Mouse (Mus musculus): ENCODE measurements at regions not wholly inside any gene's neighbourhood (a gene's known extent, or its start where the extent isn't known, plus 50 kb on each side); places are given as distances from the start of the nearest gene placed in this dataset.

DNA sequence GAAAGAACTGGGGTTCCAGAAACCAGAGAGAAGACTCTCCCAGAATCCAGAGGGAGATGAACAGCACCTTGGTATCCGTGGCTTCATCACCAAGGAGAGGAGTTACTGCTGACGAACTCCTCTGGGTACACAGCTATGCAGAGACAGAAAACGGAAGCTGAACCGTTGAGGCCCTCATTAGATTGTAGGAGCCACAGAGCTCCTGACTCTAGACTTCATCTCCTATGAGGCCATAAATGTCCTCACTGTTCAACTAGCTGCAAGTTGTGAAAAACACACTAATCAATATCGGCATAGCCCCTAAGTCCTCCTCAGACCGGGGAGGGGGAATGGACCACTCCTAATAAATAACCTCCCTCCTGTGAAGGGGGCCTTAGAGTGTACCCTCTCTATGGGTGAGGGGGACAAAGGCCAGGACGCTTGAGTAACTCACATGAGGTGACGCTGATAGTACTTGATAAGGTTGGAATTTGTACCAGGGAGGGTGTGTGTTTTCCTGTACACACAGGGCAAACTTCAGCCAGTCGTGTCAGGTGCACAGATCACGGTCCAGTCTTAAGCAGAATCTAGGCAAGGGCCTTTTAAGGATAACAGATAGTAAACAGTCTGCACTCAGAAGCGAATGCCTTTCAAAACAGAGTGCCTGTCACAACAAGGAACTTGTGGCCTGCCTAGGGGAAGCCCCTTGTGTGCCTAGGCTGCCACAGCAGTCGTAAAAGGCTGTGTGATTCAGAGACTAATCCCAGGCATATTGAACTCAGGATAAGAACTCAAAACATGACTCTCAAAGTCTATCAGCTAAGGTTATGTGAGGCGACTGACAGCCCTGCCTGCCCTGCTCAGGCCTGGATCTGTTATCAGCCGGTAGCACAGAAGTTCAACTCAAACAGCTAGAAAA lies 104.2 kb downstream of the Dyrk2 start:
- WGBS, result 63% methylated on average over 14 of the region's 14 CpGs
- no peaks in the 10 kb centered on the region for H3K36me3 ChIP-seq (replicated peaks; ENCODE audit: control insufficient read depth, insufficient read depth, low read depth, low read length)
- H3K27me3 ChIP-seq (ENCODE audit: control insufficient read depth, insufficient read depth, low read length), result no peaks in the 10 kb centered on the region
- ATAC-seq (replicated peaks; ENCODE audit: insufficient number of reproducible peaks, low FRiP score, low TSS enrichment, low read depth) (no peak), DNase-seq (ENCODE audit: low spot score) (no peak)
- H3K4me3 ChIP-seq (ENCODE audit: low read depth, low read length), result no peak overlapping the region
- no peak overlapping the region for H3K9ac ChIP-seq (replicated peaks; ENCODE audit: low read length)
- H3K4me2 ChIP-seq (ENCODE audit: low read depth, low read length), result no peak overlapping the region
- H3K27ac ChIP-seq (replicated peaks; ENCODE audit: low read depth, low read length), result no peak overlapping the region
- no peaks in the 10 kb centered on the region for H3K9me3 ChIP-seq (replicated peaks; ENCODE audit: control insufficient read depth, low read length)
- H3K4me1 ChIP-seq (ENCODE audit: control insufficient read depth, insufficient read depth, low read length), result no peaks in the 10 kb centered on the region

DNA sequence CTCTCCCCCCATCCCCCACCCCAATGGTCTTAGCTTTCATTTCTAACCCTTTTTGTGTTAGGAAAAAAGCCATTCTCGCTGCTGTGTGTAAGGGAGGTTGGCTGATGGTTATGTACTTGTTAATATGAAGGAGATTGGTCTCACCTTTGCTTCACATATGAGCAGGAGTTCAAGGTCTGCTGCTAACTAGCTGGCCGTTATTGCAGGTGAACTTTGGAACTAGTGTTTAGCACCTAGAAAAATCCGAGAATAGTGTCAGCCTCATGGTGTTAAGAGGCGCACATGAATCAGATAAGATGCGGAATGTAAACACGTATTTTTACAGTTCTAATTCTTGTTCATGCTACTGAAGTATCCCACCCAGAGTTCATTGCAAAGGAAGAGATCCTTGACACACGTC lies 103.2 kb downstream of the Dyrk2 start:
- H3K4me1 ChIP-seq (ENCODE audit: control insufficient read depth, insufficient read depth, low read length), result no peaks in the 10 kb centered on the region
- no peaks in the 10 kb centered on the region for H3K36me3 ChIP-seq (replicated peaks; ENCODE audit: control insufficient read depth, insufficient read depth, low read depth, low read length)
- ATAC-seq (replicated peaks; ENCODE audit: insufficient number of reproducible peaks, low FRiP score, low TSS enrichment, low read depth) (no peak), DNase-seq (ENCODE audit: low spot score) (no peak)
- H3K27ac ChIP-seq (replicated peaks; ENCODE audit: low read depth, low read length), result no peak overlapping the region
- no peaks in the 10 kb centered on the region for H3K9me3 ChIP-seq (replicated peaks; ENCODE audit: control insufficient read depth, low read length)
- H3K27me3 ChIP-seq (ENCODE audit: control insufficient read depth, insufficient read depth, low read length), result no peaks in the 10 kb centered on the region
- WGBS, result 82% methylated on average over 7 of the region's 7 CpGs
- H3K4me3 ChIP-seq (ENCODE audit: low read depth, low read length), result no peak overlapping the region
- H3K4me2 ChIP-seq (ENCODE audit: low read depth, low read length), result no peak overlapping the region
- H3K9ac ChIP-seq (replicated peaks; ENCODE audit: low read length), result no peak overlapping the region

DNA sequence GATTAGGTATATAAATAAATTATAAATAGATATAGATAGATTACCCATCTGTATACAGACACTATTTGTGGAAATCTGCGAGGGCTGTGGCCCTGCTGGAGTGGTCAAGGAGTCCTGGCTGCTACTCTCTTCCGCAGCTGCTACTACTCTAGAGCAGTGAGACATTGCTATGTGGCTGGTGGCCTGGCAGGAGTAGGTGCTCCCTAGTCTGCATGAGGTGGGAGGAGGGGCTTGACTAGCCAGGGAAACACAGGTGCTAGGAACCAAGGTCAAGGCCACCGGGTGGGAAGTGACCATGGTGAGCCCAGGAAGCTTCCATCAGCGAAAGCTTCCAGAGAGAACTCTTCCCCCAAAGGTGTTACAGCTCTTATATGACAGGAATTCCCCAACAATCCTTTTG lies 100.3 kb downstream of the Dyrk2 start:
- Histone ChIP-seq H3K9me3 (replicated peaks; ENCODE audit: control insufficient read depth, low read length) (no peaks in the 10 kb centered on the region), H3K4me1 (ENCODE audit: control insufficient read depth, insufficient read depth, low read length) (no peaks in the 10 kb centered on the region)
- DNase-seq (ENCODE audit: low spot score), result no peak

DNA sequence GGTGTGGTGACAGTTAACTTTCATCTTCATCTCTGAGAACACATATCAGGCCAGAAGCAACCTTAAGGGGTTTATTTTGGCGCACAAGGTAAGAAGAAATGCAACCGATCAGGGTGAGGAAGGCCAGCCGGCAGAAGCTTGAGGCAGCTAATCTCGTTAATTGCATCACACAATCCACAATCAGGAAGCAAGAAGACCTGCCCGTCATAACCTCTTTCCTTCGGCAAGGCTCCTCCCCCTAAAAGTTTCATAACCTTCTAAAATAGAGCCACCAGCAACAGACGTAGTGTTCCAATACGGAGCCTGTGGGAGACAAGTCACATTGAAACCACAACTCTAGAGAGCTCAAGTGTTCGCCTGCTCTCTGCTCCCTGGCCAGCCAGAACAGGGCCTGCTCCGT lies 91.4 kb downstream of the Dyrk2 start:
- no peaks in the 10 kb centered on the region for H3K36me3 ChIP-seq (replicated peaks; ENCODE audit: control insufficient read depth, insufficient read depth, low read depth, low read length)
- H3K4me1 ChIP-seq (ENCODE audit: control insufficient read depth, insufficient read depth, low read length), result no peaks in the 10 kb centered on the region
- no peak overlapping the region for H3K4me2 ChIP-seq (ENCODE audit: low read depth, low read length)
- H3K9ac ChIP-seq (replicated peaks; ENCODE audit: low read length), result no peak overlapping the region
- ATAC-seq (replicated peaks; ENCODE audit: insufficient number of reproducible peaks, low FRiP score, low TSS enrichment, low read depth), result no peak
- no peak for DNase-seq (ENCODE audit: low spot score)
- 96% methylated on average over 10 of the region's 10 CpGs for WGBS
- no peaks in the 10 kb centered on the region for H3K27me3 ChIP-seq (ENCODE audit: control insufficient read depth, insufficient read depth, low read length)
- H3K27ac ChIP-seq (replicated peaks; ENCODE audit: low read depth, low read length), result no peak overlapping the region
- H3K9me3 ChIP-seq (replicated peaks; ENCODE audit: control insufficient read depth, low read length), result no peaks in the 10 kb centered on the region
- H3K4me3 ChIP-seq (ENCODE audit: low read depth, low read length), result no peak overlapping the region

More for the DNA sequence above, 100.3 kb downstream of the Dyrk2 start:
- Histone ChIP-seq H3K27me3 (ENCODE audit: control insufficient read depth, insufficient read depth, low read length) (no peaks in the 10 kb centered on the region), H3K36me3 (replicated peaks; ENCODE audit: control insufficient read depth, insufficient read depth, low read depth, low read length) (no peaks in the 10 kb centered on the region), H3K27ac (replicated peaks; ENCODE audit: low read depth, low read length) (no peak overlapping the region), H3K4me3 (ENCODE audit: low read depth, low read length) (no peak overlapping the region), H3K9ac (replicated peaks; ENCODE audit: low read length) (no peak overlapping the region), H3K4me2 (ENCODE audit: low read depth, low read length) (no peak overlapping the region)
- ATAC-seq (replicated peaks; ENCODE audit: insufficient number of reproducible peaks, low FRiP score, low TSS enrichment, low read depth), result no peak
- 89% methylated on average over 4 of the region's 4 CpGs for WGBS

DNA sequence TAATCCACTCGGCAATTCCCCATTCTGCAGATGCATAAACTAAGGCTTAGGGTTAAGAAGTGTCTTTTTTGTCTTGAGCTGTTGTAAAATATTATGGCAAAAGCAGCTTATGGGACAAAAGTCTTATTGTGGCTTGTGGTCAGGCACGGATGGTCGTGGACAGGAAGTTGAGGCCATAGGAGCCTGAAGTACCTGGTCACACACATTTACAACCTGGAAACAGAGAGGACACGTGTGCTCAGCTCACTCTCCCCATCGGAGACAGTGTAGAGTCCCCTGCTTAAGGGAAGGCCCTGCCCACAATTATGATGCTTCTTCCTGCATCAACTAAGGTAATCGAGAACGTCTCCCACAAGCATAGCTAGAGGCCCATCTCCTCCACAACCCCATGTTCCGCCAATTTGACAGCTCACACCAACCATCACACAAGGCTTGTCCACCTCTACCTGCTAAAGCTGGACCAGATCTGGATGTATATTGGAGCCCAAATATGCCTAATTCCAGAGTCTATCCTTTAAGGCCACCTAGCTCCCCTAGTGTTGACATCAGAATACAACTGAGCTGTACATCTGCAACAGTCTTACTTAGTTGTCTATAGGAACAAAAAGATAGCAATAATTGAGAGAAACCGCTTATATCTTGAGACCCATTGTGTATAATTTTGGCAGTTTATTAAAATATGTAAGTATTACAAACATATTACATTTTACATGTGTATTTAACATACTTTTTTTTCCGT lies 89.0 kb downstream of the Dyrk2 start:
- Histone ChIP-seq H3K4me3 (ENCODE audit: low read depth, low read length) (no peak overlapping the region), H3K36me3 (replicated peaks; ENCODE audit: control insufficient read depth, insufficient read depth, low read depth, low read length) (no peaks in the 10 kb centered on the region), H3K9me3 (replicated peaks; ENCODE audit: control insufficient read depth, low read length) (no peaks in the 10 kb centered on the region), H3K27ac (replicated peaks; ENCODE audit: low read depth, low read length) (no peak overlapping the region), H3K4me1 (ENCODE audit: control insufficient read depth, insufficient read depth, low read length) (no peaks in the 10 kb centered on the region), H3K27me3 (ENCODE audit: control insufficient read depth, insufficient read depth, low read length) (no peaks in the 10 kb centered on the region), H3K4me2 (ENCODE audit: low read depth, low read length) (no peak overlapping the region), H3K9ac (replicated peaks; ENCODE audit: low read length) (no peak overlapping the region)
- ATAC-seq (replicated peaks; ENCODE audit: insufficient number of reproducible peaks, low FRiP score, low TSS enrichment, low read depth) (no peak), DNase-seq (ENCODE audit: low spot score) (no peak)
- WGBS, result 91% methylated on average over 10 of the region's 10 CpGs

DNA sequence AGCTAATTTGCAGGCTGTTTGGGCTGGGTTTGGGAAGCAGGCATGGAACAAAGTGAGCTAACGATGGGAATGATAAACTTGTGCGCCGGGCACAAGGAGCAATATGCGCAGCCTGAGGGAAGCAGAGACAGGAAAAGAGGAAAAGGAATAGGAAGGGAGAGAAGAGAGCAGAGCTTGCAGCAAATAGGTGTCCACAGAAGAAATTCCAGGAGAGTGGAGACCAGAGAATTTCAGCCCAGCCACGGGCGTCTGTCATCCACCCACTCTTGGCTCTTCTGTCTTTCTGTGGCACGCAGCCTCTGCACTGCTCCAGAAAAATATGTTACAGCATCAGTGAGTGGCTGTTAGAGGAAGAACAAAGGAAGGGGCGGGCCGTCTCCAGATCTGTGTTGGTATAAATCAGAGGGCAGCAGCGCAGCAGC lies 88.2 kb downstream of the Dyrk2 start:
- DNase-seq (ENCODE audit: low spot score), result no peak
- H3K4me3 ChIP-seq (ENCODE audit: low read depth, low read length), result no peak overlapping the region
- H3K4me1 ChIP-seq (ENCODE audit: control insufficient read depth, insufficient read depth, low read length), result no peaks in the 10 kb centered on the region
- H3K9ac ChIP-seq (replicated peaks; ENCODE audit: low read length), result no peak overlapping the region
- ATAC-seq (replicated peaks; ENCODE audit: insufficient number of reproducible peaks, low FRiP score, low TSS enrichment, low read depth), result no peak
- H3K4me2 ChIP-seq (ENCODE audit: low read depth, low read length), result no peak overlapping the region
- H3K9me3 ChIP-seq (replicated peaks; ENCODE audit: control insufficient read depth, low read length), result no peaks in the 10 kb centered on the region
- no peaks in the 10 kb centered on the region for H3K36me3 ChIP-seq (replicated peaks; ENCODE audit: control insufficient read depth, insufficient read depth, low read depth, low read length)
- H3K27ac ChIP-seq (replicated peaks; ENCODE audit: low read depth, low read length), result no peak overlapping the region
- no peaks in the 10 kb centered on the region for H3K27me3 ChIP-seq (ENCODE audit: control insufficient read depth, insufficient read depth, low read length)
- 79% methylated on average over 10 of the region's 10 CpGs for WGBS

DNA sequence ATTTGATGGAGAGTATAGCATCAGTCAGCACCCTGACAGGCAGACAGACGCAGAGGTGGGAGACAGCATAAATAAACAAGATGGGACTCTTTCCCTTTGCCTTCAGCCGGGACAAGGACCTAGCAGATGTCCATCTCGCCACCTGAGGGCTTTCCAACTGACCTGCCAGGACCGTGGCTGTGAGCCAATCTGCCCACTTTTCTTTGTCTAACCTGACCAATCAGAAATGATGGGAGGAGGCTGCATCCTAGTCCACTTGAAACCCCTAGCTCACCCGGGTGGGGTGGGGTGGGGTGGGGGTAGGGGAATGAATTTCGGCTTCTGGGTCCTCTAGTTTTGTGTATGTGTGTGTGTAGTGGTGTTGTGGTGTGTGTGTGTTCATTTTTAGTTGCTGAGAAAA lies 87.4 kb downstream of the Dyrk2 start:
- WGBS, result 75% methylated on average over 6 of the region's 6 CpGs

DNA sequence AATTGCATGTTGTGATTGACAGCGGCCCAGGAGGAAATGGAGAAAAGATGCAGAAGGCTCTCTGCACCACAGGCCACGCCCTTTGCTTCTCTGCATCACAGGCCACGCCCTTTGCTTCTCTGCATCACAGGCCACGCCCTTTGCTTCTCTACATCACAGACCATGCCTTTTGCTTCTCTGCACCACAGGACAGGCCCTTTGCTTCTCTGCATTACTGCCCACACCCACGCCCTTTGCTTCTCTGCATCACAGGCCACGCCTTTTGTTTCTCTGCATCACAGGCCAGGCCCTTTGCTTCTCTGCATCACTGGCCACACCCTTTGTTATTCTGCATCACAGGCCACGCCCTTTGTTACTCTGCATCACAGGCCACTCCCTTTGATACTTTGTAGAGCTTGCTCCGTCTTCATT lies 82.7 kb downstream of the Dyrk2 start:
- 87% methylated on average over 8 of the region's 8 CpGs for WGBS
- H3K4me1 ChIP-seq (ENCODE audit: control insufficient read depth, insufficient read depth, low read length), result no peaks in the 10 kb centered on the region

More for the DNA sequence above, 87.4 kb downstream of the Dyrk2 start:
- no peaks in the 10 kb centered on the region for H3K27me3 ChIP-seq (ENCODE audit: control insufficient read depth, insufficient read depth, low read length)
- no peak overlapping the region for H3K27ac ChIP-seq (replicated peaks; ENCODE audit: low read depth, low read length)
- H3K9me3 ChIP-seq (replicated peaks; ENCODE audit: control insufficient read depth, low read length), result no peaks in the 10 kb centered on the region
- no peaks in the 10 kb centered on the region for H3K36me3 ChIP-seq (replicated peaks; ENCODE audit: control insufficient read depth, insufficient read depth, low read depth, low read length)
- no peak overlapping the region for H3K4me3 ChIP-seq (ENCODE audit: low read depth, low read length)
- ATAC-seq (replicated peaks; ENCODE audit: insufficient number of reproducible peaks, low FRiP score, low TSS enrichment, low read depth) (no peak), DNase-seq (ENCODE audit: low spot score) (no peak)
- H3K4me2 ChIP-seq (ENCODE audit: low read depth, low read length), result no peak overlapping the region
- H3K9ac ChIP-seq (replicated peaks; ENCODE audit: low read length), result no peak overlapping the region
- no peaks in the 10 kb centered on the region for H3K4me1 ChIP-seq (ENCODE audit: control insufficient read depth, insufficient read depth, low read length)

More for the DNA sequence above, 82.7 kb downstream of the Dyrk2 start:
- DNase-seq (ENCODE audit: low spot score) (no peak), ATAC-seq (replicated peaks; ENCODE audit: insufficient number of reproducible peaks, low FRiP score, low TSS enrichment, low read depth) (no peak)
- Histone ChIP-seq H3K36me3 (replicated peaks; ENCODE audit: control insufficient read depth, insufficient read depth, low read depth, low read length) (no peaks in the 10 kb centered on the region), H3K27me3 (ENCODE audit: control insufficient read depth, insufficient read depth, low read length) (no peaks in the 10 kb centered on the region), H3K9ac (replicated peaks; ENCODE audit: low read length) (no peak overlapping the region), H3K9me3 (replicated peaks; ENCODE audit: control insufficient read depth, low read length) (no peaks in the 10 kb centered on the region), H3K4me3 (ENCODE audit: low read depth, low read length) (no peak overlapping the region), H3K27ac (replicated peaks; ENCODE audit: low read depth, low read length) (no peak overlapping the region), H3K4me2 (ENCODE audit: low read depth, low read length) (no peak overlapping the region)

Data from embryonic facial prominence, embryonic 11.5 days (tissue).